Mouse (Mus musculus) gastrocnemius, postnatal 36 days (tissue): ENCODE results near the gene Tomm40l. TPM values are rescaled to one million over a fixed set of nuclear protein-coding genes. Genes with fewer than 3 reads are reported as not detected.
"Not testable (repeated sequence)": the region's sequence is repeated elsewhere in the genome, so short reads cannot be mapped to it uniquely, and the experiment has no call there.

ENCODE experiments used
- DNase-seq, 2 experiments: peaks; one replicate each; pipeline ENCODE4 v3.0.0; 2022
- intact Hi-C: fragments of 180-260 bp; cut with DNase I; formaldehyde crosslinking; loops from one replicate; pipeline ENCODE4 v1.15.1; 2025
- total RNA-seq, 2 experiments: library from RNA; stranded (reverse); gene quantifications; 2 replicates each; pipeline ENCODE4 v1.2.3; 2021

The Tomm40l gene
- total RNA-seq, 2 experiments from 2014 or later, result 52.0 to 54.8 TPM

- intact Hi-C loops, result no loop called here
- DNase-seq, result no peak
Measured at GRCm38 (mm10) chr1:171251594-171252324, 29.4 kb upstream of the Tomm40l start.

- intact Hi-C loops, result no loop called here
- DNase-seq, result no peak
Measured at GRCm38 (mm10) chr1:171250680-171251593, 28.6 kb upstream of the Tomm40l start, which contains the start of gene Ndufs2. Gene Ndufs2 (minus strand): TSS chr1:171251388.

GRCm38 (mm10) chr1:171249913-171250600 lies 27.7 kb upstream of the Tomm40l start, which contains the start of gene Adamts4:
Gene Adamts4 (plus strand): TSS chr1:171250421.
- peak in 1 of 2 experiments; percentile 37 for DNase-seq
- intact Hi-C loops, result no loop called here

- intact Hi-C loops, result no loop called here
- DNase-seq, result no peak
Measured at GRCm38 (mm10) chr1:171248386-171249226, 26.3 kb upstream of the Tomm40l start.

- no peak for DNase-seq
- intact Hi-C loops, result loop anchor here (2.0 kb wide), 1 partner anchor 25 kb away; the partner anchor contains the start of gene Tomm40l
Measured at GRCm38 (mm10) chr1:171247916-171248315, 25.6 kb upstream of the Tomm40l start.

- no peak for DNase-seq
- intact Hi-C loops, result loop anchor here (2.0 kb wide), 1 partner anchor 25 kb away; the partner anchor contains the start of gene Tomm40l
Measured at GRCm38 (mm10) chr1:171247453-171247841, 25.1 kb upstream of the Tomm40l start.

GRCm38 (mm10) chr1:171246709-171247452 lies 24.6 kb upstream of the Tomm40l start:
- intact Hi-C loops, result loop anchor here (2.0 kb wide), 1 partner anchor 24 kb away; the partner anchor contains the start of gene Tomm40l
- DNase-seq, result peak; percentile 95 to 96

GRCm38 (mm10) chr1:171245353-171245752 lies 23.0 kb upstream of the Tomm40l start:
- intact Hi-C loops, result no loop called here
- DNase-seq, result no peak

GRCm38 (mm10) chr1:171241952-171242351 lies 19.6 kb upstream of the Tomm40l start:
- intact Hi-C loops, DNase-seq: not testable (repeated sequence)

- intact Hi-C loops, result no loop called here
- no peak for DNase-seq
Measured at GRCm38 (mm10) chr1:171240911-171241310, 18.6 kb upstream of the Tomm40l start.

- intact Hi-C loops, result no loop called here
- peak in 1 of 2 experiments; percentile 63 for DNase-seq
Measured at GRCm38 (mm10) chr1:171239992-171240744, 17.9 kb upstream of the Tomm40l start.

GRCm38 (mm10) chr1:171238463-171238862 lies 16.1 kb upstream of the Tomm40l start:
- intact Hi-C loops, result no loop called here
- DNase-seq, result peak in 1 of 2 experiments; percentile 41

GRCm38 (mm10) chr1:171237438-171237837 lies 15.1 kb upstream of the Tomm40l start:
- DNase-seq, result no peak
- intact Hi-C loops, result no loop called here

GRCm38 (mm10) chr1:171235791-171236190 lies 13.5 kb upstream of the Tomm40l start:
- no peak for DNase-seq
- intact Hi-C loops, result no loop called here

GRCm38 (mm10) chr1:171234538-171234937 lies 12.2 kb upstream of the Tomm40l start:
- intact Hi-C loops, result no loop called here
- DNase-seq, result no peak

- DNase-seq, result no peak
Measured at GRCm38 (mm10) chr1:171234126-171234525, 11.8 kb upstream of the Tomm40l start, which contains the start of gene Fcer1g. Gene Fcer1g (minus strand): TSS chr1:171234365.

GRCm38 (mm10) chr1:171232800-171233730 lies 10.8 kb upstream of the Tomm40l start:
- intact Hi-C loops, result no loop called here

More at GRCm38 (mm10) chr1:171234126-171234525, 11.8 kb upstream of the Tomm40l start, which contains the start of gene Fcer1g:
- intact Hi-C loops, result no loop called here

More at GRCm38 (mm10) chr1:171232800-171233730, 10.8 kb upstream of the Tomm40l start:
- no peak for DNase-seq
